Mouse (Mus musculus): ENCODE measurements around the gene Clca3a1.

GRCm38 (mm10) chr3:144708612-144709011, 52.2 kb downstream of the Clca3a1 start:
- no peak for TF ChIP-seq ZC3H11A (IDR thresholded peaks at IDR 0.05; ENCODE audit: low read depth, low read length)
- TF ChIP-seq ZNF384 (IDR thresholded peaks at IDR 0.05; ENCODE audit: low read depth, low read length) = no peak
- TF ChIP-seq ZMIZ1 (IDR thresholded peaks at IDR 0.05; ENCODE audit: low read depth, low read length) = no peak
- TF ChIP-seq EP300 (IDR thresholded peaks at IDR 0.05; ENCODE audit: low read length) = no peak
- TF ChIP-seq CTCF (conservative IDR thresholded peaks at IDR 0.05 in 1 of 2, IDR thresholded peaks at IDR 0.05 in 1 of 2; ENCODE audit: low read depth in 2 of 2, low read length in 2 of 2) = no peak
- TF ChIP-seq USF1 (IDR thresholded peaks at IDR 0.05; ENCODE audit: low read depth, low read length) = no peak
- no peak for TF ChIP-seq POLR2A (IDR thresholded peaks at IDR 0.05; ENCODE audit: low read depth, low read length)
- TF ChIP-seq MAX (IDR thresholded peaks at IDR 0.05; ENCODE audit: low read length) = no peak
- no peak for TF ChIP-seq NELFE (IDR thresholded peaks at IDR 0.05; ENCODE audit: low read depth, low read length)
- TF ChIP-seq GABPA (IDR thresholded peaks at IDR 0.05; ENCODE audit: insufficient replicate concordance, low read depth, low read length) = no peak
- TF ChIP-seq BHLHE40 (IDR thresholded peaks at IDR 0.05; ENCODE audit: low read depth, low read length) = no peak
- TF ChIP-seq MAZ (IDR thresholded peaks at IDR 0.05; ENCODE audit: low read depth, low read length) = no peak
- no peak for TF ChIP-seq MAFK (IDR thresholded peaks at IDR 0.05; ENCODE audit: insufficient replicate concordance, low read length)

Data from CH12.LX (cell line).